Mouse (Mus musculus): ENCODE measurements around the gene Gm5483. TPM values are rescaled to one million over a fixed set of nuclear protein-coding genes. Genes with fewer than 3 reads are reported as not detected.
"Not testable (repeated sequence)": the region's sequence is repeated elsewhere in the genome, so short reads cannot be mapped to it uniquely, and the experiment has no call there.

Gene Gm5483
- not detected for total RNA-seq (2021)
- long read RNA-seq, experiment 1 = 0 reads
- long read RNA-seq, experiment 2 = 0 reads

DNA sequence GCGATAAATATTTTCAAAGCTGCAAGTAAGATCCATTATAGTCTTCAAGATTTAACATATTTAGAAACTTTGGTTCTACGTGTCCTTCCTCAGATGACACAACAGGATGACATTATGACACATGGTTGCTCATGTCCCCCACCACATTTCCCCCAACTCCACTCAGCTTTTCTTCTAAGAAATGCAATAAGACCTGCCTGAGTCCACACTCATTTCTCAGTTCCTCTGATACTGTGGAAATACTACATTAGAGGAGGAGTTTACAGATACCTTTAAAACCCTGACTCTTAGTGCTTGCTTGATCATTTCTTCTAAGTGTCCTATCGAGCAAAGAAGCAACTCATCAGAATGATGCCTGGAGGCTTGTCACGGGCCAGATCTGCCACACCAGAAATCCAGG lies at the start of gene Gm5483:
Gm5483 (plus strand) TSS at position 301 of the 400 bp plus-strand sequence.
- not testable (repeated sequence) for DNase-seq (ENCODE audit: low spot score)

DNA sequence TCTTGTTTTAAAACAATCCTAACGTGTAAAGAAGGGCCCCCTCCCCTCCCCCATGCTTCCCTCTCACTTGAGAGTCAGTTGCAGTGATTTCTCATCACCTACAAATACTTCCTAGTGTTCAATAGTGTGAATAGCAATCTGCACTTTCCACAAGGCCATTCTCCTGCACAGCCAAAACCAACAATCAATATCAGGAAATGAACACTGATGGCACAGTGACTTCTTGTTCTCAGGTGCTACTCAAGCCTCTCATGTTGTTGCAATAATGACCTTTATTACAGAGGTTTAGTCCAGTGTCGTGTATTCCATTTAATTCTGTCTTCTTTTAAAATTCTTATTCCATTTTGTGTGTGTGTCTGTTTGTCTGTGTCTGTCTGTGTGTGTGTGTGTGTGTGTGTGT lies 45.8 kb upstream of the Gm5483 start:
- no peak for DNase-seq (ENCODE audit: low spot score)

DNA sequence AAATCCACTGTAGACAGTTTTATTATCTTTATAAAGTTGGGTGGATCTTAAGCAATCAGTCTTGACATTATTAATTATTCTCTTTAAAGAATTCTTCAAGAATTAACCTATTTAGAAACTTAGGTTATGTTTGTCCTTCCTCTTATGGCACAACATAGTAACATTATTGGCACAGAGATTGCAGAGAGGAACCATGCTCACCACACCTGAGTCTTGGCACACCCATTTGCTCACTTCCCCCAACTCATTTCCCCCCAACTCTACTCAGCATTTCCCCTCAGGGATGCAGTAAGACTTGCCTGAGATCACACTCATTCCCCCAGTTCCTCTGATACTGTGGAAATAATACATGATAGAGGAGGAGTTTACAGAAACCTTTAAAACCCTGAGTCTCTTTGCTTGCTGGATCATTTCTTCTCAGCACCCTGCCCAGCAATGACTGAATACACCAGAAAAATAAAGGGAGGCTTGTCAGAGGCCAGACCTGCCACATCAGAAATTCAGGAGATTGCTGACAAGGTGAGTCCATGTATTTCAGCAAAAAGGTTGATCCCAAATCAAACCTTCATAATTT lies 27.5 kb upstream of the Gm5483 start, which contains the start of gene Stfa2l1:
Stfa2l1 (plus strand) TSS at position 410 of the 574 bp plus-strand sequence.
- DNase-seq (ENCODE audit: low spot score) = no peak

DNA sequence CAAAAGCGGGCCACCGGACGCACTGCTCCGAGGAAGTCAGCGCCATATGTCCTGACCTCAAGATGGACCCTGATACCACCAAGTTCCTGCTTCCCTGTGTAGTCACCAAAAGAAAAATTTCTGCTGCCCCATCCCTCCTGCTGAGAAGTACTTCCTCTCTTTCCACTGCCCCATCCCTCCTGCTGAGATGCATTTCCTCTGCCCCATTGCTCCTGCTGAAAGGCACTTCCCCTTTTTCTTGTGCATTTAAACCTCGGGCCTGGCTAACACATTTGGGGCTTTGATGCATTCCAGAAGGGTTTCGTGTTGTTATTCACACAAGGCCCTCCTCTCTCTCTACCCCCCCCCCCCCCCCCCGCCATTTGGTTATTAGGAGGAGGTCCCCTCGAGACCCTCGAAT lies 16.2 kb upstream of the Gm5483 start:
- not testable (repeated sequence) for DNase-seq (ENCODE audit: low spot score)

DNA sequence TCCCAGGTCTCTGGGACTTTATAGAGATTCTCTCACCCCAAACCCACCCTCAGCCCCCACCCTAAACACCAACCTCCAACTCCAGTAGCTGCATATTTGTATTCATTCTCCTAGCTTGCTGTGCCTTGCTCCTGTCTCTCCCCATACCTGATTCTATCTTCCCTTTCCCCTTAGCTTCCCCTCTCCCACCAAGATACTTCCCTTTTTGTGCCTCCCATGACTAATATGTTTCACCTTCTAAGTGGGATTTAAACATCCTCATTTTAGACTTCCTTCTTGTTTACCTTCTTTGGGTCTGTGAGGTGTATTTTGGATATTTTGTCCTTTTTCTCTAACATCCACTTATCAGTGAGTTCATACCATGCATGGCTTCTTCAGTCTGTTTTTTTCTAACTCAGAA lies 7.9 kb upstream of the Gm5483 start:
- DNase-seq (ENCODE audit: low spot score) = no peak

DNA sequence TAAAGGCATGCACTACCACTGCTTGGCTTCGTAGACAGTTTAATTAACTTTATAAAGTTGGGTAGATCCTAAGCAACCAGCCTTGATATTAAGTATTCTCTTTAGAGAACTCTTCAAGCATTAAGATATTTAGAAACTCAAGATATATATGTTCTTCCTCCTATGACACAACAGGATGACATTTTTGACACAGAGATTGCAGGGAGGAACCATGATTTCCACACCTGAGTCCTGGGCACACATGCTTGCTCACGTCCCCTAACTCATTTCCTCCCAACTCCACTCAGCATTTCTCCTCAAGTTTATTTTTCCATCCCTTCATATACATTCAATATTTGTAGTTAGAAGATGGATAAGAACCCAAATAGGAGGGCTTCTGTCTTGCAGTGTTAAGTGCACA lies 4.1 kb upstream of the Gm5483 start:
- no peak for DNase-seq (ENCODE audit: low spot score)

DNA sequence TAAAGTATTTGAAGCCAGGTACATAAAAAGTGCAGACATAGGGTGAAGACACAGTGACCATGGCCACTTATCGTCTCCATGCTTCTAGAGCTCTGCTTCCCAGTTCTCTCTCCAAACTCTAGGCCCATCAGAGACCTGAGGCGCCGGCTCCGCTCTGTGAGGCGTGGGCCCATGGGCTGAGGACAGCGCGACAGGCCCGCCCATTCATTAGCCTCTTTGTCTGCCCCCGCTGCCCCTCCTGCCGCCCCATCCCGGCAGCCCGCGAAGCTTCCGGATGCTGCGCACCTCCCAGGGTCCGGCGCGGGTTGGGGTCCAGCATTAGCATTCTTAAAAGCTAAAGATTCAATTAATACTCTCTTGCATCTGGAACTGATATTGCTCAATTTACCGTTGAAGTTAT lies 15.2 kb downstream of the Gm5483 start:
- no peak for DNase-seq (ENCODE audit: low spot score)

DNA sequence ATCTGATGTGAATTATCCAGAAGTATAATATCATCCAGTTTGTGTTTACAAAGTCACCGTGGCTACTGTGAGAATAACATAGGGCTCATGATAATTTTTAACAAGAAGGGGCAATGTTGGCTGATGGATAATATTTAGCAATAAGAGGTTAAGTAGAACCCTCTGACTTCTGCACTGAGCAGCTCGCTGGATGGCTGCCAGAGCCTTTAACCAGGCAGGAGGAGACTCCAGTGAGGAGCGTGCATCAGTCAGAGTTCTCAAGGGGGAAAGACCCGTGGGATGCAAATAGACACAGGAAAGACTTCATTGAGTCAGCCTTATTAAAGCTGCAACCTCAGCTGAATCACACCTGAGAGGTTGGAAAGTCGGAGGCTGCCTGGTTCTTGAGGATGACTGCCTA lies 19.8 kb downstream of the Gm5483 start:
- DNase-seq (ENCODE audit: low spot score) = no peak

DNA sequence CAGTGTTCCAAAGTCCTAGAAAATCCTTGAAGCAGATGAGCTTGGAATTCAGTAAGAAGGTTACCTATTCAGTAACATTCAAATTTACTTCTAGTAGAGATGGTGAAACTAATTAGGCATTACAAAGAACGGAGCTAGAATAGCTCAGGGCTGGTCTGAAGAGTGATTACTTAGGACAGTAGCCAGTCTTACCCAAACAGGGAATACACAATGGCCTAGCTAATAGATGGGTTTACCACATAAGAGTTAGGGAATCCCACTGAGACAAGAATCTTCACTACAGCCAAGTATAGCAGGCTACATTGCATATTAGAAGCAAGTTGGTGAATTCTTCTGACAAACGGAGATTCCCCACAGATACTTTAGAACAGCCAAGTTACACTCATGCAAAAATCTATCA lies 21.7 kb downstream of the Gm5483 start:
- DNase-seq (ENCODE audit: low spot score) = not testable (repeated sequence)

DNA sequence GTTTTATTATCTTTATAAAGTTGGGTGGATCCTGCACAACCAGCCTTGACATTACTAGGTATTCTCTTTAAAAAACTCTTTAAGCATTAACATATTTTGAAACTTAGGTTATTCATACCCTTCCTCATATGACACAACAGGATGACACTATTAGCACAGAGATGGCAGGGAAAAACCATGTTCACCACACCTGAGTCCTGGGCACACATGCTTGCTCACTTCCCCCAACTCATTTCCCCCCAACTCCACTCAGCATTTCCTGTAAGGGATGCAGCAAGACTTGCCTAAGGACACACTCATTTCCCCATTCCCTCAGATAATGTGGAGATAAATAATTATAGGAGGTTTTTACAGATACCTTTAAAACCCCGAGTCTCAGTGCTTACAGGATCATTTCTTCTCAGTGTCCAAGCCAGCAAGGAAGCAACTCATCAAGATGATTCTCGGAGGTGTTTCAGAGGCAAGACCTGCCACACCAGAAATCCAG lies 26.0 kb downstream of the Gm5483 start, which contains the start of gene Gm5416:
Gm5416 (plus strand) TSS at position 437 of the 487 bp plus-strand sequence.
- no peak for DNase-seq (ENCODE audit: low spot score)

DNA sequence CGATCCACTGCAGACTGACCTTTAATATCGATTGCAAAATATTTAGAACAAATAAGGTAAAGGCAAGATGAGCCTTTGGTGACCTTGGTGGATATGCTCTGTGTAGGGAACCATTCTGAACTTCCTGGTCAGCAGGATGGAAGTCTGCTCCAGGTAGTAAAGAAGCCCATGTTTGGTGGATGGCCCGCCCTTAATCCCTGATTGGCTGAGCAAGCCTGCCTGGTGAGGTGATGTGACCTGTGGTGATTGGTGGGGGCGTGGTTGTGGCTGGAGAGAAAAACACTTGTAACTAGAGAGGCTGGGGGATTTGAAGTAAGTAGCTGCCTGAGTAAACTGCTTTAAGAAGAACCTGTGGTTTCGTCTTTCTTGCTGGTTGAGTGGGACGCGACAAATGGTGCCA lies 37.2 kb downstream of the Gm5483 start, which contains the start of gene 2010005H15Rik:
2010005H15Rik (plus strand) TSS at position 301 of the 400 bp plus-strand sequence.
- DNase-seq (ENCODE audit: low spot score) = not testable (repeated sequence)

Other genes starting within 250 kb of the Gm5483 start
- gene Parp9, start 245.7 kb upstream of the Gm5483 start, total RNA-seq (2021) = 1 to 10 TPM; 3.1 to 5.0 TPM
- 1 to 10 TPM; 4.3 to 5.1 TPM for gene Dtx3l, start 245.1 kb upstream of the Gm5483 start, total RNA-seq (2021)
- gene Kpna1, start 205.5 kb upstream of the Gm5483 start, total RNA-seq (2021) = 100 to 1,000 TPM; 188 to 197 TPM
- 1 to 10 TPM; 2.2 to 2.4 TPM for gene Wdr5b, start 143.0 kb upstream of the Gm5483 start, total RNA-seq (2021)
- 100 to 1,000 TPM; 118 to 126 TPM for gene Fam162a, start 112.6 kb upstream of the Gm5483 start, total RNA-seq (2021)
- 10 to 100 TPM; 25.4 to 30.2 TPM for gene Ccdc58, start 112.5 kb upstream of the Gm5483 start, total RNA-seq (2021)
- gene Csta1, start 53.0 kb upstream of the Gm5483 start, total RNA-seq (2021) = not detected
- gene Stfa2l1, start 27.4 kb upstream of the Gm5483 start, total RNA-seq (2021) = not detected
- gene Gm5416, start 26.2 kb downstream of the Gm5483 start, total RNA-seq (2021) = not detected
- not detected for gene 2010005H15Rik, start 37.3 kb downstream of the Gm5483 start, total RNA-seq (2021)
- gene Stfa1, start 92.7 kb downstream of the Gm5483 start, total RNA-seq (2021) = not detected
- gene BC117090, start 150.1 kb downstream of the Gm5483 start, total RNA-seq (2021) = not detected
- not detected for gene BC100530, start 183.5 kb downstream of the Gm5483 start, total RNA-seq (2021)
- not detected for gene Stfa2, start 224.2 kb downstream of the Gm5483 start, total RNA-seq (2021)